Mouse (Mus musculus) bone marrow macrophage, adult 2 months (primary cell): ENCODE results near the gene Usp10.

Experiments
- CTCF ChIP-seq: IDR thresholded peaks from 2 replicates; pipeline ENCODE4 v1.5.1; 2012; ENCODE audit warnings: low read depth, mild to moderate bottlenecking, low read length, moderate library complexity
- POLR2A ChIP-seq: IDR thresholded peaks from 2 replicates; pipeline ENCODE4 v1.6.1; 2012; ENCODE audit warnings: mild to moderate bottlenecking, low read depth, low read length, borderline replicate concordance

DNA sequence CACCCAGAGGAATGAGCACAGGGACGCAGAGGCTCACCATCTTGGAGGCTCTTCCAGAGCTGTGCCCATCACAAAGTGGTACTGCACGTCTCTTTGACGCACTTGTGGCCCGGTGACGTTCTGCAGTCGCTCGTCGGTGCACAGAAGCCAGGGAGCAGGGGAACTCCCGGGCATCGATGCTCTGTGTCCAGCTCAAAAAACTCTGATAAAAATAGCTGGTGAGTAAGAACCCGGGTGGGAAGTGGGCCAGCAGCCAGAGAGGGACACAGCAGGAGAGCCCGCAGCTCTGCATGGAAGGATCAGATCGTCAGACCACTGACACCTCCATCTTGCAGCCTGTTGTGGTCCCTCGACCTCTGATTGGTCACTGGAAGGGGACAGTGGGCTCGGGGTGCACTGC lies 77.9 kb downstream of the Usp10 start:
- TF ChIP-seq CTCF: no peak
- no peak for TF ChIP-seq POLR2A
